Mouse (Mus musculus) lung, embryonic 14.5 days (tissue): ENCODE measurements around the gene Apol6. TPM values are rescaled to one million over a fixed set of nuclear protein-coding genes. Genes with fewer than 3 reads are reported as not detected.

Source experiments
- ATAC-seq: fragments of 200-750 bp; cut with Nextera tagmentation; 2 replicates; pipeline ENCODE4 v1.8.0; 2017; ENCODE audit warnings: mild to moderate bottlenecking, moderate TSS enrichment, moderate library complexity; ENCODE audit not compliant: insufficient read depth
- DNase-seq: peaks from one replicate; pipeline ENCODE4 v3.0.0-alpha.2; 2015
- H3K27ac ChIP-seq: fragments of 300-500 bp; sonication (generic); 2 replicates; pipeline ENCODE4 v1.5.1; 2014; ENCODE audit warnings: low read depth, mild to moderate bottlenecking, moderate library complexity
- H3K27me3 ChIP-seq: fragments of 300-500 bp; sonication (generic); 2 replicates; pipeline ENCODE4 v1.6.1; 2014; ENCODE audit warnings: low read length, control low read depth; ENCODE audit not compliant: insufficient read depth
- H3K36me3 ChIP-seq: fragments of 300-500 bp; sonication (generic); 2 replicates; pipeline ENCODE4 v1.6.1; 2014; ENCODE audit warnings: control low read depth; ENCODE audit not compliant: insufficient read depth
- H3K4me1 ChIP-seq: fragments of 300-500 bp; sonication (generic); 2 replicates; pipeline ENCODE4 v1.6.1; 2014; ENCODE audit warnings: antibody characterized with exemption, control low read depth; ENCODE audit not compliant: insufficient read depth
- H3K4me2 ChIP-seq: fragments of 300-500 bp; sonication (generic); 2 replicates; pipeline ENCODE4 v1.6.1; 2014; ENCODE audit warnings: mild to moderate bottlenecking
- H3K4me3 ChIP-seq: fragments of 300-500 bp; sonication (generic); 2 replicates; pipeline ENCODE4 v1.5.1; 2014; ENCODE audit warnings: low read depth, low read length
- H3K9ac ChIP-seq: fragments of 300-500 bp; sonication (generic); 2 replicates; pipeline ENCODE4 v1.6.1; 2014
- H3K9me3 ChIP-seq: fragments of 300-500 bp; sonication (generic); 2 replicates; pipeline ENCODE4 v1.6.1; 2016; ENCODE audit warnings: low read depth, low read length, control low read depth
- CTCF ChIP-seq: IDR thresholded peaks from 2 replicates; pipeline ENCODE4 v1.5.1; 2016; ENCODE audit warnings: antibody characterized with exemption, low read depth
- WGBS: fragments of 180-500 bp; shearing (Covaris S2); extraction: QIAGEN DNeasy Blood & Tissue Kit; methylation state at CpG from one replicate; pipeline ENCODE4 v1.1.7; 2014; 5-methylcytosine and 5-hydroxymethylcytosine counted together
- polyA plus RNA-seq: library from polyadenylated mRNA; unstranded; fragments of >200 nt; fragmentation: Nextera tagmentation; extraction: Ambion mirVana; gene quantifications from 2 replicates; pipeline ENCODE4 v1.2.1, GENCODE M21; 2014

Gene Apol6
- polyA plus RNA-seq, 1 experiment from 2014 or later: 0.09 TPM

DNA sequence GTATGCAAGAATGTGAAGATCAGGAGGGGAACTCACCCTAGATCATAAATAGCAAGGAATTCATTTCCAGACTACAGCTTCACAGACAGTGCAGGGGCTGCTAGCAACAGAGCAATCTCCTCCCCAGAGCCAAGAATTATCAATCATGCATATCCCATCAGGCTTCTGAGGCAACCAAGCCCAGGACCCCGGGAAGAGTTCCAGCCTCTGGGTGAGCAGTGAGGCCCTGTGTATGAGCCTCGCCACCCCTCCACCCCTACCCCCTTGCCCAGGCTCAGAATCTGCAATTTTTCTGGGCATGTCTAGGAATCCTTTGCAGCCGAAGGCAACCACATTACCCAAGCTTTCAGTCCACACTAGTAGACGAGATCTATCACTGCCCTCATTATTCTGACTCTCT lies 22.7 kb upstream of the Apol6 start:
- no peak for DNase-seq
- no peak overlapping the region for H3K4me3 ChIP-seq
- no peaks in the 10 kb centered on the region for H3K36me3 ChIP-seq
- TF ChIP-seq CTCF: no peak
- no peaks in the 10 kb centered on the region for H3K4me1 ChIP-seq
- ATAC-seq: no peak
- no peak overlapping the region for H3K27ac ChIP-seq
- no peaks in the 10 kb centered on the region for H3K27me3 ChIP-seq
- no peaks in the 10 kb centered on the region for H3K9me3 ChIP-seq
- WGBS: 53% methylated on average over 4 of the region's 4 CpGs
- no peak overlapping the region for H3K4me2 ChIP-seq
- no peak overlapping the region for H3K9ac ChIP-seq

DNA sequence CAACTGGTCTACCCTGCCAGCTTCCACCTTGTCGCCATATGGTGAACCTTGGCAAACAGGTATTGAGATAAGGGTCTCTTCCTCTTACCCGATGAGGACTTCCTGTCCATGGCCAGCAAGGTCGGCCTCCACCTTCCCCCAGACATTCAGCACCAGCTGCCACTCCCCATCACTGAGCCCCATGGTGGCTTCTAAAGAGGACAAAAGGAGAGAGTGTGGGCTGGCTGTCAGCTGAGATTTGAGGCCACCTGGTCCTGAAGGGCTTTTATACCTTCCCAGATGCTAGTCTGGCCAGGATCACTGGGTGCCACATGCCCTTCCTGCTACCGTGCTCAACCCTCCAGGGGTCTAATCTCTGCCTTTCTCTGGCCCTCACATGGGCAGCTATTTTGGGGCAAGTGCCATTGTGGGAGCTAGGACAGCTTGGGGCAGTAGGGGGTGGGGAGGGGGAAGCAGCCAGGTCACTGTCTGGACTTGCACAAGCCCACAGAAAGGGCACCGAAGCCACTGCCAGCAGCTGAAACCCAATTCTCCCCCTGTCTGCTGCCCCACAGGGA lies 22.1 kb upstream of the Apol6 start:
- H3K36me3 ChIP-seq: no peaks in the 10 kb centered on the region
- no peak overlapping the region for H3K9ac ChIP-seq
- H3K4me1 ChIP-seq: no peaks in the 10 kb centered on the region
- no peak overlapping the region for H3K4me3 ChIP-seq
- 64% methylated on average over 5 of the region's 5 CpGs for WGBS
- H3K27me3 ChIP-seq: no peaks in the 10 kb centered on the region
- no peak overlapping the region for H3K4me2 ChIP-seq
- ATAC-seq (no peak), DNase-seq (no peak)
- no peak overlapping the region for H3K27ac ChIP-seq
- no peak for TF ChIP-seq CTCF
- H3K9me3 ChIP-seq: no peaks in the 10 kb centered on the region

DNA sequence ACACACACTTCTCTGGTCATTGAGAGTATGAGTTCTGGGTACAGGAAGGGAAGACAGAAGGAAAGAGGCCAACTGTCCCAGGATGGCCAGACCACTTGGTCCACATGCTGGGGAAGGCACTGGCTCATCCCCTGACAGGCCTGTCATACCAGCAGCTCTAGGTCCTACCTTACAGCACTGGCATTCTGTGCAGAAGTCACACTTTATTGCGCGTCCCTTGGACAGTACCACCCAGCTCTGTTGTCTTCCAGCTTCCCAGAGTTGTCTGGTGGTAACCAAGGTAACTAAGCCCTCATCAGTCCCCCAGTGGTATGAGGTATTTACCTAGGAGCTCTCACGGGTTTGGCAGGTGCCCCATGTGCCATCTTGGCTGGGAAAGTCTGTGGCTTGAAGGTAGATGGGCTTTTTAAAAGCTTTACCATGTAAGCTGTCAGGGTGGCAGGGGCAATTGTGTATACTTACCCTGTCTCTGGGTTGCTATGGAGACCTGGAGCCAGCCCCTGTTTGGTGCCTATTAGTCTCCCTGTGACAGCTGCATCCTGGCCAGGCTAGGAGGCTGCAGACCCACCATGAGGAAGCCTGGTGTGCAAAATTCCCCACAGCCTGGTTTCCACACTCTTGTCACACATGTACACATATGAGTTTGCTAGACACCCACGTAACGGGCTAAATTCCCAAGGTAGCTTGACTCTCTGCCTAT lies 18.5 kb upstream of the Apol6 start:
- Histone ChIP-seq H3K4me3 (no peak overlapping the region), H3K4me2 (no peak overlapping the region), H3K9ac (no peak overlapping the region), H3K4me1 (no peaks in the 10 kb centered on the region), H3K27ac (no peak overlapping the region), H3K9me3 (no peaks in the 10 kb centered on the region), H3K27me3 (no peaks in the 10 kb centered on the region), H3K36me3 (no peaks in the 10 kb centered on the region)
- ATAC-seq: no peak
- DNase-seq: no peak
- TF ChIP-seq CTCF: no peak
- 74% methylated on average over 5 of the region's 5 CpGs for WGBS

DNA sequence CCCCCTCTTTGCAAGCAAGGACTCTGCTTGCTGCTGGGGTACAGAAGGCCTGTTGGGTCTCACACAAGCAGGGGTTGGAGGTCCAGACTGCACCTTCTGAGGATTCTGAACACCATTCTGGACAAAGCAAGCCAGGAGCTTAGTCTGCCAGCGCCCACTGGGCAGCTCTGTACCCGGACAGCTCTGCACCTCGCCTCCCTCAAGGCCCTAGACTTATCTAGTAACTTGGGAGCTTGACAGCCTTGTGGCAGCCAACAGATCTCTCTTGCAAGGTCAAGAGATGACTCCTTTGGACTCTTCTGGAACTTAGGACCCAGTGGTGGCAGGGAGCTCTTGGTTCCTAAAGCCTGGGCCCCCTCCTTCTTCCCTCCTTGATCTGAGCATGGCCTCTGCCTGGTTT lies 17.4 kb upstream of the Apol6 start:
- Histone ChIP-seq H3K27ac (no peak overlapping the region), H3K27me3 (no peaks in the 10 kb centered on the region), H3K36me3 (no peaks in the 10 kb centered on the region), H3K9me3 (no peaks in the 10 kb centered on the region), H3K9ac (no peak overlapping the region), H3K4me3 (no peak overlapping the region), H3K4me2 (no peak overlapping the region), H3K4me1 (no peaks in the 10 kb centered on the region)
- DNase-seq (no peak), ATAC-seq (no peak)
- 84% methylated on average over 3 of the region's 3 CpGs for WGBS
- no peak for TF ChIP-seq CTCF

DNA sequence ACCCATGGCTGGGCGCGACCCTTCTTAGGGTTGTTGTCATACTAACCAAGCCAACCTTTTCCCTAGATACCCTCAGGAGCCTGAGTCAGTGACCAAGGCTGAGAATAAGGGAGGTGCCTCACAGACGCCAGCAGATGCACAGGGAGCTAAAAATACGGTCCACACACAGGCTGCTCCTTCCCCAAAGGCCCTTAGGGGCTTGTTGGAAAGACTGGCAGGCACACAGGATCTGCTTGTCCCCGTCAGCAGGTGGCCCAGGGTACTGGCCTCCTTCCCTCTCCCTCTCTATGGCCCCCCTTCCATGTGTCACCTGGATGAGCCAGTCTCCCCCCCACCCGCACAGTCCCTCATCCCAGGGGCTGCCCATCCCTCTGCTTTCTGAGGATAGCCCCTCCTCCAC lies 16.9 kb upstream of the Apol6 start:
- H3K27me3 ChIP-seq: no peaks in the 10 kb centered on the region
- no peak overlapping the region for H3K4me2 ChIP-seq
- ATAC-seq: no peak
- no peak for TF ChIP-seq CTCF
- DNase-seq: no peak
- H3K9ac ChIP-seq: no peak overlapping the region
- no peak overlapping the region for H3K4me3 ChIP-seq
- H3K9me3 ChIP-seq: no peaks in the 10 kb centered on the region
- no peaks in the 10 kb centered on the region for H3K4me1 ChIP-seq
- no peaks in the 10 kb centered on the region for H3K36me3 ChIP-seq
- WGBS: 75% methylated on average over 6 of the region's 6 CpGs
- H3K27ac ChIP-seq: no peak overlapping the region

DNA sequence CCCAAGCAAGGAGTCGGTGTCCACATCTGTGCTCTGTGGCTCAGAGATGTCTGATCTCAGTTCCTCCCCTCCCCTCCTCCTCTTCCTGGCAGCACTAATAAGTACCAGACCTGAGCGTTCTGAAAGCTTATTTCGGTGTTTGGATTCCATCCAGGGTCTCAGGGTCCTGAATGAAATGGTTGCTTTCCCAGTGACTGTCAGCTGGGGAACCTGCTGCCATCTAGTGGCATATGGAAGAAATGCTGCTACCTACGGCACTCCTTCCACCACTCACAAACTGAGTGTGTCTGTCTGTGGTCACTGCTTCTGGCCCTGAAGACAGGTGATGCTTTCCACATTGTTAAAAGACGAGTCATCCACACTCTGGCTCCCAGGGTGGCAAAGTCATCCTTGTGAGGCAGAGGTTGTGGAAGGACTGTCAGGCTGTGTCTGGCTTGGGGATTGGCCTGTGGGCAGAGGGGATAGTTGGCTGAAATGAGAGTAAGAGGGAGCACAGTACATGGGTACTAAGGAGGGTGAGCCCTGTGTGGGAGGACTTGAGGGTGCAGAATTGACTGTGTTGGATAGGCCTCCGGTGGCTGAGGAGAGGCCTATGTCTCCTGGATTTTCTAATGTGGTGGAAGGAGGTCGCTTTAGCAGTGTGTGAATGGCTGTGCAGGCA lies 15.1 kb upstream of the Apol6 start:
- no peaks in the 10 kb centered on the region for H3K27me3 ChIP-seq
- TF ChIP-seq CTCF: peak; percentile 96
- DNase-seq (peak; percentile 94), ATAC-seq (peak; percentile 54)
- H3K36me3 ChIP-seq: no peaks in the 10 kb centered on the region
- no peaks in the 10 kb centered on the region for H3K4me1 ChIP-seq
- 21% methylated on average over 7 of the region's 7 CpGs for WGBS
- H3K4me3 ChIP-seq: no peak overlapping the region
- no peaks in the 10 kb centered on the region for H3K9me3 ChIP-seq
- no peak overlapping the region for H3K9ac ChIP-seq
- peak overlapping the region; percentile 43; the same call in 1 of the 2 replicates for H3K4me2 ChIP-seq
- H3K27ac ChIP-seq: peak overlapping the region; percentile 36; the same call in 1 of the 2 replicates

DNA sequence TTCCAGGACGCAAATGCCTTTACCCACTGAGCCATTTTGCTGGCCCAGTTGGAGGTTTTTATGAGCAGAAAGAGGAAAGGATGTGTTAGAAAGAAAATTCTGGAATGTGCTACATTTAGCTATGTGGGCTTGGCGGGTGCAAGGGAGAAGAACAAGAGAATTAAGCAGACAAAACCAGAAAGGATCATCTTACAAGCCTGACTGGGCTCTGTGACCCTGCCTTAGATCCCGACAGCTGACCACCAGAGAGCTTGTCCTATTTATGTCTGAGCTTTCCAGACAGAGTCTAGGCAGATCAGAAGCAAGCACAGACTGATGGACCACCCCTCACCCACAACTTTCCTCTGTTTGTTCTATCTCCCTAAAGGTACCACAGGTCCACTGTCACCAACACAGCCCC lies 13.3 kb upstream of the Apol6 start:
- DNase-seq: no peak
- H3K4me1 ChIP-seq: 0 out of 2 replicates have a peak, but pooled peaks cover 7% of the 10 kb centered on the region
- H3K27me3 ChIP-seq: no peaks in the 10 kb centered on the region
- H3K9me3 ChIP-seq: no peaks in the 10 kb centered on the region
- no peak overlapping the region for H3K4me3 ChIP-seq
- no peak overlapping the region for H3K27ac ChIP-seq
- no peak for TF ChIP-seq CTCF
- no peak for ATAC-seq
- no peaks in the 10 kb centered on the region for H3K36me3 ChIP-seq
- no peak overlapping the region for H3K4me2 ChIP-seq
- 41% methylated on average over 3 of the region's 3 CpGs for WGBS
- H3K9ac ChIP-seq: no peak overlapping the region
